Mouse (Mus musculus) thymus, postnatal 0 days (tissue): ENCODE data around the gene Parg. TPM values are rescaled to one million over a fixed set of nuclear protein-coding genes. Genes with fewer than 3 reads are reported as not detected.
"Not testable (repeated sequence)": the region's sequence is repeated elsewhere in the genome, so short reads cannot be mapped to it uniquely, and the experiment has no call there.

Source experiments
- DNase-seq: peaks from one replicate; pipeline ENCODE4 v3.0.0-alpha.2; 2015; ENCODE audit warnings: low spot score
- polyA plus RNA-seq: library from polyadenylated mRNA; unstranded; fragments of >200 nt; fragmentation: Nextera tagmentation; extraction: Ambion mirVana; gene quantifications from 2 replicates; pipeline ENCODE4 v1.2.1, GENCODE M21; 2015

The Parg gene
- polyA plus RNA-seq, 1 experiment from 2014 or later = 41.4 TPM

- not testable (repeated sequence) for DNase-seq
Observed at GRCm38 (mm10) chr14:32176590-32176989, 25.2 kb upstream of the Parg start.

DNA sequence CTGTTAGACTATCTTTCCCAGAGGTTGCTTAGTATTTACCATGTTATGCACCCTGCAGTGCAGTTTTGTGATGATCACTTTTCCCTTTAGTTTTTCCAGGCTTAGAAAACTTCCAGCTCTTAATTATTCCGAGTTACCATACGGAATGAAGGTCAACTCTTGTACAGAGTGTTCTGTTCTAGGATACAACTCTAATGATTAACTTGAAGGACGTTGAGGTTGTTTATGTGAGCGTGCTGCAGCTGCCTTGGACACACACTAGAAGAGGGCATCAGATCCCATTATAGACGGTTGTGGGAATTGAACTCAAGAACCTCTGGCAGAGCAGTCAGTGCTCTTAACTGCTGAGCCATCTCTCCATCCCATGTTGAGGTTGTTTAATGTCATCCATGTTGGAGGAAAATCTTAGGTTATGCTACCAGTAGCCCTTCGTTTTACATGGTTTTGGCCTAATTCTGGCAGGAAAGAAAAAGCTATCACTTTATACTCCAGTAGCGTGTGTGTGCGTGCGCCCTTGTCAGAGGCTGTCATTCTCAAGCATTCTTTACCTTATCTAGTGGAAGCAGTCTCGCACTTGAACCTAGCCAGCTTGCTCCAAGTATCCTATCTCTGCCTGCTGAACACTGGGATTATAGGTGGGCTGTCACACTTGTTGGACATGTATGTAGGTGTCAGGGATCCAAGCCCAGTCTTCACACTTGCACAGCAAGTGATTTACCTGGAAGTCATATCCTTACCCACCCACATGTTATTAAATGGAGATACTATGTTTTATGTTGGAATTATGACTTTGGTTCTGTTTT, 22.2 kb upstream of the Parg start:
- DNase-seq = no peak

- DNase-seq = no peak
Observed at GRCm38 (mm10) chr14:32180861-32181260, 20.9 kb upstream of the Parg start.

DNA sequence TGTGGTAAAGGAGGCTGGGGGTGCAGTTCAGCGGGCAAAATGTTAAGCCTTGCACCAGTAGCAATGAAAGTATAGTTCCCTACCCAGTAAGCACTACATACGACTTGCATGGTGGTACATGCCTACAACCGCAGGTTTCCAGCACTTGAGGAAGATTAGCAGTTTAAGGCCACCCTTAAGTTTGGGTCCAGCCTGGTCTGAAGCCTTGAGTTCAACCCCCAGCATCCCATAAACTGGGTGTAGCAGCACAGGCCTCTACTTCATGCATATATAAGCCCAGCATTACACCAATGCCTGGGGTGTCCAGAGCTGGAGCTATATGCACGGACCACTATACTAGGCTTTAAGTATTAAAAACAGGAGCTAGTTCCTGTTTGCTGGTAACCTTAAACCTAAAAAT, 17.9 kb upstream of the Parg start:
- DNase-seq = no peak

DNA sequence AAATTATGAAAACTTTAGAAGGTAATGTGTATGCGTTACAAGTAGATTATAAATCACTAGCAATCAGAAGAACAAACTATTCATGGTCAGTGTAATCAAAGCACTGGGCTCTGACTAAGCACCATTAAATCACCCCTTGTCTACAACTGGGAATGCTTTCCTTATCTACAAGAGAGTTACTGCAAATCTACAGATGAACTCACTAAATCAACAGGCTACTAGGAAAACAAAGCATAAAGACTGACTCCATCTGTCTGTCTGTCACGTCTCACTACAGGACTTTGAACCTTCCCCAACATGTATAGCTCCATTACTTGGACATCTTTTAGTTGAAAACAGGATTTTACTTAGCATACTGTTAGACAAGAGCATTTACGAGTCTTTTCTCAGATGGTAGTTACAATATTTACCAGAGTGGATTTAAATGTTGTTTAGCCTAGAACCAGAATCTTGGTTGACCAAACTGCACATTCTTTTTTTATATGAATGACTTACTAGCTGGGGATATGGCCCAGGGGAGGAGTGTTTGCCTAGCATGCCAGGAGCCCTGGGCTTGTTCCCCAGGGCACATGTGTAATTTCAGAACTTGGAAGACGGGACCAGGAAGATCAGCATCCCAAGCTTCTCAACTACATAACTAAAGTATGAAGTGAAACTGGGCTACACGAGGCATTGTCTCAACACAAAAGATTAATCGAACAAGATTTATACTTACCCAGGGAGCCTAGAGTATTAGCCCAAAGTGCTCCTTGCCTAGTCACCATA, 10.9 kb upstream of the Parg start:
- DNase-seq = no peak

- DNase-seq = no peak
Observed at GRCm38 (mm10) chr14:32191926-32192325, 9.8 kb upstream of the Parg start.

GRCm38 (mm10) chr14:32192437-32192836, 9.3 kb upstream of the Parg start:
- peak; percentile 56 for DNase-seq

- not testable (repeated sequence) for DNase-seq
Observed at GRCm38 (mm10) chr14:32193557-32193956, 8.2 kb upstream of the Parg start.

DNA sequence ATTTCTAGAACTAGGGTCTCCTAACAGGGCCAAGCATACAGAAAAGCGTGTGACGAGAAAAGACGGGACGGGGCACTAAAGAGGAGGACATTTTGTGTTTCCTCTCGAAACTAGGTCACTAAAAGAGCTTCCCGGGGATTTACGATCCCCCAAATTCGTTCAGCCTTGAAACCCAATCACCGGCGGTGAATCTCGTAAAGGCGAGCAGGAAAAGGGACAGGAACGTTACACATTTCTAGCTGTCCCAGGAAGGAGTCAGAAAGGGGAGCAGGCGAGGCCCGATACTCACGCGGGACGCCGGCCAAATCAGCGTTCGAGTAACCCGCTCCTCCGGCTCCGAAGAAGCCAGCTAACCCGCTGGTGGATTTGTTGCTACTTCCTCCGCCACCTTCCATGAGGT, 395 bp upstream of the Parg start:
- DNase-seq = peak; percentile 42

GRCm38 (mm10) chr14:32226601-32227000, 24.9 kb downstream of the Parg start:
- DNase-seq = no peak

DNA sequence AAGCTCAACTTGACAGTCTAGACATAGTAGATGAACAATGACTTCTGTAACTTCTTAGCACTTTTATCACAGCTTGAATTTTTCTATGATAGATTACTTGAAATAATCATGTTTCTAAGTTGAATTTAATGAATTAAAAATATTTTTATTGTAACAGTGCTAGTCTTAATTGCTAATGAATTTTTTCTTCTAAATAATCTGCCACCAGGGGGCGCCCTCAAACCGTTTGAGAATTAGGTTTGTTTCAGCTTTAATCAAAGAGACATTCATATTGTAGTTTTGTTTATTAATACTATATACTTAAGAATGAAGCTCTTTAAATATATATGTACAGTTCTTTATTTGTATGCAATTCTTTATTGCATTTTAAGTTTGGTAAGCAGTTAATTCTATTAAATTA, 27.2 kb downstream of the Parg start:
- peak; percentile 51 for DNase-seq

GRCm38 (mm10) chr14:32242401-32242800, 40.7 kb downstream of the Parg start:
- no peak for DNase-seq

- DNase-seq = no peak
Observed at GRCm38 (mm10) chr14:32246019-32246418, 44.3 kb downstream of the Parg start.

- no peak for DNase-seq
Observed at GRCm38 (mm10) chr14:32249616-32250015, 47.9 kb downstream of the Parg start.

DNA sequence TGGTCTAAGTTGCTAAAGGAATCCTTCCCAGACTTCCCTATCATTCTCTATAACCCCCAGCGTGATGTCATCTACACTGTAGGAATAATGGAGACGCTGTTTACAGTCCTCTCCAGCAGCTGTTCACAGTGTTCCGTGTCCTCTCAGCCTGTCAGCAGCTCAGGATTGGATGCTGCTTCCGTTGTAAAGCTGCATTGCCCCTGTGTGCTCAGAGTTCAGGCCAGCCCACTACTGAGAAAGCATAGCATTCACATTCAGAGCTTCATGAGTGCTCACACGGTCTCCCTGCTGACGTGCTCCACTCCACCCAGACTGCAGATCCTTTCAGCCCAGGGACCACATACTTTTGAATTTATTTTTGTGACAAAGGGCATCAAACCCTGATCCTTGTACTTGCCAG, 59.1 kb downstream of the Parg start:
- no peak for DNase-seq

GRCm38 (mm10) chr14:32261741-32262140, 60.0 kb downstream of the Parg start:
- DNase-seq = no peak

- DNase-seq = no peak
Observed at GRCm38 (mm10) chr14:32268999-32269398, 67.2 kb downstream of the Parg start.

GRCm38 (mm10) chr14:32269589-32269988, 67.8 kb downstream of the Parg start:
- DNase-seq = no peak

DNA sequence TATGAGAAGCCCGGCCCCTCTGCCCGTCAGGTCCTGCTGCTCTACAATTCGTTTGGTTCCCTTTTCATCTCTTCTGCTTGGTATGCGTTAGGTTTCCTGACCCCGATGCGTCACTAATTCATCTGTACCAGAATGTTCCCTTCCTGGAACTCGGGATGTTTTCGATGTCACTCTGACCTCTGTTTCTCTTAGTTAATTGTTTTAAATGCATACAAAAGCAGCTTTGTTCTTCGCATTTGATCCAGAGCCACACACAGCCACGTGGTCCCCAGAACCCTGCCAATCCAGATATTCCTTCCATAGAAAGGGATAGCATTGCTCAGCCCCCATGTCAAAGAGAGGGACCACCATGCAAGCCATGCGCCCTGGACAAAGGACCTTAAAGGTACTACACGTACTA, 99.9 kb downstream of the Parg start:
- DNase-seq = no peak

DNA sequence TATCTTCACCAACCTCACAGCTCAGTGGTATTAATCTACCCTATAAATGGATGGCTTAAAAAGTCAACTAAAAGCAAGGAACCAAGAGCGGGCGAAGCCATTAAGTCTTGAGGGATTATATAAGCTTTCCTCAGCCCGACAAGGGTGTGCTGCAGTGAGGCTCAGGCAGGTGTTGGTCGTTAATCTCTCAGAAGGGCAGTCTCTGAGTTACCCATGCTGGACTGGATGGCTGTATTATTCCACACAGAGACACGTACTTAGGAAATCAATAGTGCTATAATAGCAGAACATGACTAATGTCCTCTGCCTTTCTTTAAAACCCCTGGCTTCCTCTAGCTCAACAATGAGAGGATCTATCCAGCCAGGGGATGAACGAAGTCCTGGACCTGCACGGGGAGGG, 100.7 kb downstream of the Parg start:
- no peak for DNase-seq

DNA sequence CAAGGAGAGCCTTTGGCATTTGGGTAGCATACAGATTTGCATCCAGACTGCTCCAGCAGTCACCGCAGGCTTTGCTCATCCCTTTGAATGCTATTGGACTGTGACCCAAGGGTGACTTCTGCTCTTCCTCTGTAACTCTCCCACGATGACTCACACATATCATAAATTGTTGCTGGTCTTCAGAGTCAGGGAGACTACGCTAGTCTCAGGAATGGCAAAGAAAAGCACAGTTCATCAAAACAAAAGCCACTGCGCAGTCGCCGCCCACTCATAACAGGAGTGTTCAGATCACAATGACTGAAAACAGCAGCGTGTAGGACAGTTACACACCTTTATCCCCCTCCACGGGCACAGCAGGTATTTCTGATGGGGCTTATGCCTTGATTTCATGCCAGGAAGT, 103.2 kb downstream of the Parg start:
- DNase-seq = no peak

DNA sequence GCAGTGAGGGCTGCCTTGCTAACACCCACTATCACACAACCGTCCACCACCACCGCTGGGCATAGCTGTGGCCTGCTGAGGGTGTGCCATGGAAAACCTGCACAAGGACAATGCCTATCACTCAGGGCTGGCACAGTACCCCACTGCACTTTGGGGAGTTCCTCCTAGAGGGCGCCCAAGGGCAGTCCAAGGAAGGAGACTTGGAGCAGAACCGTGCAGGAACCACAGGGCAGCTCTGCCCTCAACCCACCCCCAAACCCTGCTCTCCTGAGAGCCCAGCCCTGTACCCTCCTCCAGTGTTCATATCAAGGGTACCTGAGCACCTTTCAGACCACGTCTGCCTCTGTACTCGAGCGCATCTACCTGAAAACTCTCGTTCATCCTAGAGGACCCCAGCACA, 108.1 kb downstream of the Parg start:
- peak; percentile 9 for DNase-seq
